Mouse (Mus musculus): ENCODE results near the gene Jazf1. TPM values are rescaled to one million over a fixed set of nuclear protein-coding genes. Genes with fewer than 3 reads are reported as not detected.

Gene Jazf1
- 15.6 and 17.4 TPM in 2 replicates for polyA plus RNA-seq (2014; fragmentation: Nextera tagmentation; extraction: Ambion mirVana)

DNA sequence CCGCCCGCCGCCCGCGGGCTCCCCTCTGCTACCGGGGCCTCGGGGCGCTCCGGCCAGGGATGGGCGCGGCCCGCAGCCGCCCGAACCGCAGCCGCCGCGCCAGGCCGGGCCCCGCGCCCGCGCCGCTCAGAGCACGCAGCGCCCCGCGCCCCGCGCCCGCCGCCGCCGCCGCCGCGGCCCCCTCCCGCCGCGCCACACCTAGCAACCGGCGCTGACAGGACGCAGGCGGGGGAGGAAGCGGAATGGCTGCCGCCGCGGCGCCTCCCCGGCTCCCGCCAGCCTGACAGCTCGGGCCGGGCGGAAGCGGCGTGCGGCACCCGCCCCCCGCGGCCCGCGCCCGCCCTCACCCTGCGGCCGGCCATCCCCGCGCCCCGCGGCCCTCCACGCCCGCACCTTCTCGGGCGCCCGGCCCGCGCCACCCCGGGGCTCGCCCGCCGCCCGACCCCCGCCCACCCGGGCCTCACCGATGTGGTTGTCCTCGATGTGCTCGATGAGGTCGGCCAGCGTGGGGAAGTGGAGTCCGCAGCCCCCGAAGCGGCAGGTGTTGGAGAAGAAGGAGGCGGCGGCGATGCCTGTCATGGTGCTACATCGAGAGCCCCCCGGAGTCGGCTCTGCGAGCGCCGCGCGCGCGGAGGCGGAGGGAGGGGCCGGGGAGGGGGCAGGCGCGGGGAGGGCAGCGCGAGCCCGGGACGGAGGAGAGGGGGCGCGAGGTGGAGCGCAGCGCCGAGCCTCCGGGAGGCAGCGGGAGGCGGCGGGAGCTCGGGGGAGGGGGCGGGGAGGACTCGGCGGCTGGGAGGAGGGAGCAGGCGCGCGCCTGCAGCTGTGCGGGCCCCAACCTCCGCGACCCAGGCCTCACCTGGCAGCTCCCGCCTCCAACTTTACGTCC lies at the start of gene Jazf1:
Gene Jazf1 (minus strand): TSS at position 643 of the 886 bp plus-strand sequence.
- ATAC-seq (ENCODE audit: insufficient number of reproducible peaks, insufficient read depth, low FRiP score, low read depth) = peak; percentile 75
- no peaks in the 10 kb centered on the region for H3K9me3 ChIP-seq (ENCODE audit: control insufficient read depth, low read length)
- H3K4me2 ChIP-seq (ENCODE audit: low read length) = peak within 1 kb of the TSS; percentile 79
- H3K4me3 ChIP-seq (ENCODE audit: control insufficient read depth in 1 of 2, insufficient read depth in 1 of 2, low read depth in 1 of 2, low read length in 2 of 2) = peak within 1 kb of the TSS; percentile 60 to 91
- peaks cover 14 to 19% of the 10 kb centered on the region in 2 experiments for H3K4me1 ChIP-seq (ENCODE audit: control insufficient read depth in 2 of 2, insufficient read depth in 2 of 2, low read length in 2 of 2)
- H3K27me3 ChIP-seq (ENCODE audit: control insufficient read depth, insufficient read depth, low read length) = no peaks in the 10 kb centered on the region
- peaks cover 6% of the 10 kb centered on the region; the same call in 1 of the 2 replicates for H3K36me3 ChIP-seq (ENCODE audit: control insufficient read depth, insufficient read depth, low read length)
- peak within 1 kb of the TSS; percentile 89 for H3K9ac ChIP-seq (ENCODE audit: low read length)
- peak within 1 kb of the TSS in 1 of 2 experiments; percentile 82; a peak in 3 of 4 replicates for H3K27ac ChIP-seq (replicated peaks in 1 of 2; ENCODE audit: control insufficient read depth in 1 of 2, insufficient read depth in 1 of 2, low read depth in 2 of 2, low read length in 2 of 2)
- WGBS = under 1% methylated on average over 62 of the region's 133 CpGs

DNA sequence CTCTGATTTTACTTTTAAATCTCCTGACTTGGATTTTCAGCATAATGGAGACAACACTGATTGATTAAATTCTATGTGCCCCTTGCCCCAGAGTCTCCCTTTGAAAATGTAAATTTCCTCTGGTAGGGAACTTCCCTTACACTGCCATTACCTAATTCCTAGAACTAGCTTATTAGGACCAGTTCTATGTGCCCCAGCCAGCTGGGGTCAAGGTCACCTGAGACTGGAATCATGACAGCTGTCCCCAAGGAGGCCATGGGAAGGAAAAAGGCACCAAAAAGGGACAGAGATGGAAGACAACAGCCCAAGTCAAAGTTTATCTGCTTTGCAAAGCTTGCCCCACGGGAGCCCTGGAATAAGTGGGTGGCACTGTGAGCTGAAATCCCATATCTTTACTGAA lies 49.4 kb upstream of the Jazf1 start:
- 18% methylated on average over 1 of the region's 1 CpGs for WGBS
- H3K4me3 ChIP-seq (ENCODE audit: control insufficient read depth in 1 of 2, insufficient read depth in 1 of 2, low read depth in 1 of 2, low read length in 2 of 2) = no peak overlapping the region
- no peaks in the 10 kb centered on the region; a peak in 1 of 4 replicates for H3K4me1 ChIP-seq (ENCODE audit: control insufficient read depth in 2 of 2, insufficient read depth in 2 of 2, low read length in 2 of 2)
- ATAC-seq (ENCODE audit: insufficient number of reproducible peaks, insufficient read depth, low FRiP score, low read depth) = no peak
- no peaks in the 10 kb centered on the region for H3K36me3 ChIP-seq (ENCODE audit: control insufficient read depth, insufficient read depth, low read length)
- H3K27ac ChIP-seq (replicated peaks in 1 of 2; ENCODE audit: control insufficient read depth in 1 of 2, insufficient read depth in 1 of 2, low read depth in 2 of 2, low read length in 2 of 2) = no peak overlapping the region
- no peak overlapping the region for H3K4me2 ChIP-seq (ENCODE audit: low read length)
- H3K9me3 ChIP-seq (ENCODE audit: control insufficient read depth, low read length) = no peaks in the 10 kb centered on the region
- H3K9ac ChIP-seq (ENCODE audit: low read length) = no peak overlapping the region
- H3K27me3 ChIP-seq (ENCODE audit: control insufficient read depth, insufficient read depth, low read length) = no peaks in the 10 kb centered on the region

- ATAC-seq (ENCODE audit: insufficient number of reproducible peaks, insufficient read depth, low FRiP score, low read depth) = no peak
- H3K9ac ChIP-seq (ENCODE audit: low read length) = no peak overlapping the region
- H3K4me3 ChIP-seq (ENCODE audit: control insufficient read depth in 1 of 2, insufficient read depth in 1 of 2, low read depth in 1 of 2, low read length in 2 of 2) = no peak overlapping the region
- H3K9me3 ChIP-seq (ENCODE audit: control insufficient read depth, low read length) = no peaks in the 10 kb centered on the region
- H3K4me2 ChIP-seq (ENCODE audit: low read length) = no peak overlapping the region
- H3K4me1 ChIP-seq (ENCODE audit: control insufficient read depth in 2 of 2, insufficient read depth in 2 of 2, low read length in 2 of 2) = no peaks in the 10 kb centered on the region
- H3K27me3 ChIP-seq (ENCODE audit: control insufficient read depth, insufficient read depth, low read length) = no peaks in the 10 kb centered on the region
- 43% methylated on average over 4 of the region's 4 CpGs for WGBS
- H3K27ac ChIP-seq (replicated peaks in 1 of 2; ENCODE audit: control insufficient read depth in 1 of 2, insufficient read depth in 1 of 2, low read depth in 2 of 2, low read length in 2 of 2) = no peak overlapping the region
- no peaks in the 10 kb centered on the region for H3K36me3 ChIP-seq (ENCODE audit: control insufficient read depth, insufficient read depth, low read length)
Observed at GRCm38 (mm10) chr6:53086879-53087278, 18.4 kb upstream of the Jazf1 start.

GRCm38 (mm10) chr6:53081241-53081640 lies 12.8 kb upstream of the Jazf1 start:
- no peak for ATAC-seq (ENCODE audit: insufficient number of reproducible peaks, insufficient read depth, low FRiP score, low read depth)

GRCm38 (mm10) chr6:53078671-53079070 lies 10.2 kb upstream of the Jazf1 start:
- Histone ChIP-seq H3K27me3 (ENCODE audit: control insufficient read depth, insufficient read depth, low read length) (no peaks in the 10 kb centered on the region), H3K9me3 (ENCODE audit: control insufficient read depth, low read length) (no peaks in the 10 kb centered on the region), H3K4me3 (ENCODE audit: control insufficient read depth in 1 of 2, insufficient read depth in 1 of 2, low read depth in 1 of 2, low read length in 2 of 2) (no peak overlapping the region), H3K9ac (ENCODE audit: low read length) (no peak overlapping the region), H3K27ac (replicated peaks in 1 of 2; ENCODE audit: control insufficient read depth in 1 of 2, insufficient read depth in 1 of 2, low read depth in 2 of 2, low read length in 2 of 2) (no peak overlapping the region), H3K36me3 (ENCODE audit: control insufficient read depth, insufficient read depth, low read length) (no peaks in the 10 kb centered on the region), H3K4me1 (ENCODE audit: control insufficient read depth in 2 of 2, insufficient read depth in 2 of 2, low read length in 2 of 2) (peaks cover 5% of the 10 kb centered on the region in 2 experiments; a peak in 1 of 4 replicates), H3K4me2 (ENCODE audit: low read length) (no peak overlapping the region)
- WGBS = 20% methylated on average over 2 of the region's 2 CpGs
- ATAC-seq (ENCODE audit: insufficient number of reproducible peaks, insufficient read depth, low FRiP score, low read depth) = no peak

More at GRCm38 (mm10) chr6:53081241-53081640, 12.8 kb upstream of the Jazf1 start:
- Histone ChIP-seq H3K27me3 (ENCODE audit: control insufficient read depth, insufficient read depth, low read length) (no peaks in the 10 kb centered on the region), H3K4me3 (ENCODE audit: control insufficient read depth in 1 of 2, insufficient read depth in 1 of 2, low read depth in 1 of 2, low read length in 2 of 2) (no peak overlapping the region), H3K4me2 (ENCODE audit: low read length) (no peak overlapping the region), H3K36me3 (ENCODE audit: control insufficient read depth, insufficient read depth, low read length) (no peaks in the 10 kb centered on the region), H3K9me3 (ENCODE audit: control insufficient read depth, low read length) (no peaks in the 10 kb centered on the region), H3K27ac (replicated peaks in 1 of 2; ENCODE audit: control insufficient read depth in 1 of 2, insufficient read depth in 1 of 2, low read depth in 2 of 2, low read length in 2 of 2) (no peak overlapping the region), H3K4me1 (ENCODE audit: control insufficient read depth in 2 of 2, insufficient read depth in 2 of 2, low read length in 2 of 2) (peaks cover 3 to 5% of the 10 kb centered on the region in 2 experiments; a peak in 1 of 4 replicates), H3K9ac (ENCODE audit: low read length) (no peak overlapping the region)
- 32% methylated on average over 4 of the region's 4 CpGs for WGBS

DNA sequence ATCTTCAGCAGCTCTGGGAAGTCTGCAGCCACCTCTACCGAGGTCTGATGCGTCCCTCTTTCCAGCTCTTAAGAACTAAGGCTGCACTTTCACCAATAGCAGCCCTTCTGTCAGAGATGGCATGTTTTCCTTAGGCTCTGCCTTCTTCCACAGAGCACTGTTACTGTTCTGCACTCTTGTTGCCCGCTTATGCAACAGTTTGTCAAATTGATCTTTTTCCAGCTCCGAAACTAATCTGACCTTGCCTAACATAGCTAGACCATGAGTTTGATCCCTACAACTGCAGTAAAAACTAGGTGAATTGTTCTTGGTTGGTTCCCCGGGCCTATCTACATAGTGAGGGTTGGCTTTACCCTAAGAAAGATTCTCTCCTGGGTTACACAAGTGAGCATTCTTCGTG lies 3.3 kb upstream of the Jazf1 start:
- H3K9ac ChIP-seq (ENCODE audit: low read length) = no peak overlapping the region

GRCm38 (mm10) chr6:53069976-53070575 lies 1.6 kb upstream of the Jazf1 start:
- Histone ChIP-seq H3K4me3 (ENCODE audit: control insufficient read depth in 1 of 2, insufficient read depth in 1 of 2, low read depth in 1 of 2, low read length in 2 of 2) (no peak overlapping the region), H3K9me3 (ENCODE audit: control insufficient read depth, low read length) (no peaks in the 10 kb centered on the region), H3K4me1 (ENCODE audit: control insufficient read depth in 2 of 2, insufficient read depth in 2 of 2, low read length in 2 of 2) (peaks cover 16 to 19% of the 10 kb centered on the region in 2 experiments), H3K9ac (ENCODE audit: low read length) (no peak overlapping the region), H3K27me3 (ENCODE audit: control insufficient read depth, insufficient read depth, low read length) (no peaks in the 10 kb centered on the region), H3K36me3 (ENCODE audit: control insufficient read depth, insufficient read depth, low read length) (peaks cover 5% of the 10 kb centered on the region; the same call in 1 of the 2 replicates), H3K4me2 (ENCODE audit: low read length) (peak overlapping the region; percentile 79), H3K27ac (replicated peaks in 1 of 2; ENCODE audit: control insufficient read depth in 1 of 2, insufficient read depth in 1 of 2, low read depth in 2 of 2, low read length in 2 of 2) (peak overlapping the region; percentile 82 to 84)
- ATAC-seq (ENCODE audit: insufficient number of reproducible peaks, insufficient read depth, low FRiP score, low read depth) = peak; percentile 37; the same call in 1 of the 2 replicates
- 7% methylated on average over 5 of the region's 5 CpGs for WGBS

More for the DNA sequence above, 3.3 kb upstream of the Jazf1 start:
- no peak overlapping the region for H3K4me2 ChIP-seq (ENCODE audit: low read length)
- H3K4me3 ChIP-seq (ENCODE audit: control insufficient read depth in 1 of 2, insufficient read depth in 1 of 2, low read depth in 1 of 2, low read length in 2 of 2) = no peak overlapping the region
- no peaks in the 10 kb centered on the region for H3K27me3 ChIP-seq (ENCODE audit: control insufficient read depth, insufficient read depth, low read length)
- 82% methylated on average over 6 of the region's 6 CpGs for WGBS
- no peak for ATAC-seq (ENCODE audit: insufficient number of reproducible peaks, insufficient read depth, low FRiP score, low read depth)
- no peaks in the 10 kb centered on the region for H3K36me3 ChIP-seq (ENCODE audit: control insufficient read depth, insufficient read depth, low read length)
- H3K9me3 ChIP-seq (ENCODE audit: control insufficient read depth, low read length) = no peaks in the 10 kb centered on the region
- H3K27ac ChIP-seq (replicated peaks in 1 of 2; ENCODE audit: control insufficient read depth in 1 of 2, insufficient read depth in 1 of 2, low read depth in 2 of 2, low read length in 2 of 2) = no peak overlapping the region
- H3K4me1 ChIP-seq (ENCODE audit: control insufficient read depth in 2 of 2, insufficient read depth in 2 of 2, low read length in 2 of 2) = peaks cover 16 to 19% of the 10 kb centered on the region in 2 experiments
